Mouse (Mus musculus) layer of hippocampus, adult 18-20 months (tissue): ENCODE results near the gene Brd4. TPM values are rescaled to one million over a fixed set of nuclear protein-coding genes. Genes with fewer than 3 reads are reported as not detected.
A peak's percentile ranks its signal among the peaks of the same experiment; 100 is the strongest.

Experiments used
- DNase-seq, 2 experiments: peaks; one replicate each; pipeline ENCODE4 v3.0.0; 2022; ENCODE audit warnings: low spot score in 2 of 2
- total RNA-seq, 2 experiments: library from RNA; stranded (reverse); gene quantifications; 2 replicates each; pipeline ENCODE4 v1.2.3; 2021

Brd4 gene
- total RNA-seq, 2 experiments from 2014 or later: 109 to 119 TPM

- no peak for DNase-seq
Observed at GRCm38 (mm10) chr17:32281126-32281525, 3.4 kb downstream of the Brd4 start.

- no peak for DNase-seq
Observed at GRCm38 (mm10) chr17:32280575-32280974, 3.9 kb downstream of the Brd4 start.

- DNase-seq: no peak
Observed at GRCm38 (mm10) chr17:32277201-32277600, 7.3 kb downstream of the Brd4 start.

- no peak for DNase-seq
Observed at GRCm38 (mm10) chr17:32275568-32275967, 9.0 kb downstream of the Brd4 start.

- DNase-seq: no peak
Observed at GRCm38 (mm10) chr17:32269151-32269550, 15.4 kb downstream of the Brd4 start.

- no peak for DNase-seq
Observed at GRCm38 (mm10) chr17:32268540-32268960, 16.0 kb downstream of the Brd4 start.

GRCm38 (mm10) chr17:32268096-32268495, 16.4 kb downstream of the Brd4 start:
- DNase-seq: no peak

- no peak for DNase-seq
Observed at GRCm38 (mm10) chr17:32267617-32268016, 16.9 kb downstream of the Brd4 start.

GRCm38 (mm10) chr17:32263672-32264071, 20.9 kb downstream of the Brd4 start:
- DNase-seq: peak in 1 of 2 experiments; percentile 26

GRCm38 (mm10) chr17:32262831-32263559, 21.5 kb downstream of the Brd4 start:
- DNase-seq: peak; percentile 69 to 90

- DNase-seq: no peak
Observed at GRCm38 (mm10) chr17:32258869-32259268, 25.7 kb downstream of the Brd4 start.

- DNase-seq: no peak
Observed at GRCm38 (mm10) chr17:32257944-32258343, 26.6 kb downstream of the Brd4 start.

GRCm38 (mm10) chr17:32257452-32257851, 27.1 kb downstream of the Brd4 start:
- no peak for DNase-seq

- no peak for DNase-seq
Observed at GRCm38 (mm10) chr17:32256896-32257295, 27.6 kb downstream of the Brd4 start.

- peak in 1 of 2 experiments; percentile 25 for DNase-seq
Observed at GRCm38 (mm10) chr17:32253261-32253660, 31.3 kb downstream of the Brd4 start.

GRCm38 (mm10) chr17:32251827-32252470, 32.6 kb downstream of the Brd4 start:
- no peak for DNase-seq

GRCm38 (mm10) chr17:32250066-32250465, 34.5 kb downstream of the Brd4 start:
- DNase-seq: no peak

- DNase-seq: no peak
Observed at GRCm38 (mm10) chr17:32248192-32248591, 36.3 kb downstream of the Brd4 start.

- DNase-seq: no peak
Observed at GRCm38 (mm10) chr17:32247616-32248015, 36.9 kb downstream of the Brd4 start.

GRCm38 (mm10) chr17:32246117-32246516, 38.4 kb downstream of the Brd4 start:
- DNase-seq: no peak

- no peak for DNase-seq
Observed at GRCm38 (mm10) chr17:32240881-32241531, 43.5 kb downstream of the Brd4 start.

- no peak for DNase-seq
Observed at GRCm38 (mm10) chr17:32238589-32238988, 45.9 kb downstream of the Brd4 start.
